Mouse (Mus musculus) ovary, postnatal 10 days (tissue): Measurements from ENCODE around the gene Arid3b.

Source experiments
- DNase-seq: peaks from one replicate; pipeline ENCODE4 v3.0.0; 2022; ENCODE audit warnings: low spot score

Arid3b gene

GRCm38 (mm10) chr9:57829812-57830557 lies 6.6 kb downstream of the Arid3b start:
- DNase-seq: no peak

- DNase-seq: no peak
Measured at GRCm38 (mm10) chr9:57823397-57823796, 13.2 kb downstream of the Arid3b start.

GRCm38 (mm10) chr9:57822812-57823211 lies 13.8 kb downstream of the Arid3b start:
- no peak for DNase-seq

GRCm38 (mm10) chr9:57820186-57821080 lies 16.2 kb downstream of the Arid3b start:
- no peak for DNase-seq

- no peak for DNase-seq
Measured at GRCm38 (mm10) chr9:57817220-57817667, 19.3 kb downstream of the Arid3b start.

- DNase-seq: no peak
Measured at GRCm38 (mm10) chr9:57814866-57815265, 21.7 kb downstream of the Arid3b start.

GRCm38 (mm10) chr9:57814014-57814413 lies 22.6 kb downstream of the Arid3b start:
- no peak for DNase-seq

- DNase-seq: no peak
Measured at GRCm38 (mm10) chr9:57811793-57812733, 24.5 kb downstream of the Arid3b start.

- DNase-seq: no peak
Measured at GRCm38 (mm10) chr9:57810691-57811090, 25.9 kb downstream of the Arid3b start.

- DNase-seq: no peak
Measured at GRCm38 (mm10) chr9:57808771-57809310, 27.8 kb downstream of the Arid3b start.

GRCm38 (mm10) chr9:57807174-57807651 lies 29.4 kb downstream of the Arid3b start:
- no peak for DNase-seq

GRCm38 (mm10) chr9:57806066-57806481 lies 30.5 kb downstream of the Arid3b start:
- no peak for DNase-seq

- DNase-seq: no peak
Measured at GRCm38 (mm10) chr9:57805087-57805737, 31.4 kb downstream of the Arid3b start.

- DNase-seq: no peak
Measured at GRCm38 (mm10) chr9:57803839-57804238, 32.8 kb downstream of the Arid3b start.

- DNase-seq: no peak
Measured at GRCm38 (mm10) chr9:57803047-57803446, 33.5 kb downstream of the Arid3b start.

- no peak for DNase-seq
Measured at GRCm38 (mm10) chr9:57800325-57800975, 36.1 kb downstream of the Arid3b start.

- DNase-seq: no peak
Measured at GRCm38 (mm10) chr9:57798725-57799253, 37.8 kb downstream of the Arid3b start.

- no peak for DNase-seq
Measured at GRCm38 (mm10) chr9:57797456-57797855, 39.1 kb downstream of the Arid3b start.

GRCm38 (mm10) chr9:57789733-57790132 lies 46.9 kb downstream of the Arid3b start:
- DNase-seq: no peak

- no peak for DNase-seq
Measured at GRCm38 (mm10) chr9:57782656-57783055, 53.9 kb downstream of the Arid3b start.
